Mouse (Mus musculus): ENCODE measurements around the gene Tmem255b.
A peak's percentile ranks its signal among the peaks of the same experiment; 100 is the strongest.

DNA sequence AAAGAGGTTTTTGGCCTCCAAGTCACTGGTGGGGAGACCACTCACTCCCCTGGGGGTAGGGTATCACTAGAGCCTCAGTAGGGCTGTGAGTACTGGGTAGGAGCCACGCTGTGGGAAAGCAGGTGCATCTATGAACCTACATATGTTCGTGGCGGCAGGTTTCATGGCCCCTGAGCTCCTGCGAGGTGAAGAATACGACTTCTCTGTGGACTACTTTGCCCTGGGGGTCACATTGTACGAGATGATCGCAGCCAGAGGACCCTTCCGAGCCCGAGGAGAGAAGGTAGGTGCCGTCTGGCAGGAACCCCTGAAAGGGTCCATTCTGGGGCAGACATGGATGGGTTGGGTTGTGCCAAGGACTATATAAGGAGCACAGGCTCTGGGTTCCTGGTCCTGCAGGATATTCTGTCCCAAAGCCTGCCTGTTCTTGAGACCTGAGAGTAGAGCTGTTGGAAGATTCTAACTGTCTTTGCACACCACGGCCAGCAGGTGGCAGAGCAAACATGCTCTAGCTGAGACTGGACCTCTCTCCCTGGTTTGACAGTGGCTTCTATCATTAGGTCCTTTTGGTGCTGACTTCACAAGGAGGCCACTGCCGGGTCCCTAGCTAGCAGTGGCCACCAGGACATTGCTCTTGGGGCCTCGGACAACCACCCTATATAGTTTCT lies 22.0 kb upstream of the Tmem255b start:
- peak; percentile 85 for TF ChIP-seq CTCF (IDR thresholded peaks at IDR 0.05; ENCODE audit: low read depth)
- TF ChIP-seq EP300 (IDR thresholded peaks at IDR 0.05; ENCODE audit: low read depth) = no peak
